26 mouse cellular contexts compared by ENCODE assay signal in genomic region chr12:81011994-81012393, GRCm38 (mm10). TPM values are rescaled to one million over a fixed set of nuclear protein-coding genes. Genes with fewer than 3 reads are reported as not detected.
"Had no signal": no experiment of that assay in that cellular context is flagged by ENCODE, and none has a peak within 500 bp of the region (broad histone marks: within the 10 kb centered on the region; RNA-seq: fewer than 3 reads in every experiment).

No protein-coding gene starts in this region.

- H3K9me3 ChIP-seq: limb, embryonic 12.5 days; limb, embryonic 15.5 days; lung, embryonic 15.5 days; megakaryocyte, embryonic 14.5 days; midbrain, embryonic 10.5 days; midbrain, embryonic 13.5 days; neural tube, embryonic 13.5 days had no signal

- ATAC-seq: midbrain, embryonic 13.5 days; midbrain, embryonic 16.5 days had no signal

- H3K4me2 ChIP-seq: limb, embryonic 12.5 days; limb, embryonic 15.5 days; lung, embryonic 15.5 days; midbrain, embryonic 13.5 days; neural tube, embryonic 13.5 days had no signal

- H3K27ac ChIP-seq: limb, embryonic 12.5 days; limb, embryonic 15.5 days; liver, embryonic 14.5 days; lung, embryonic 15.5 days; midbrain, embryonic 10.5 days; midbrain, embryonic 13.5 days; neural tube, embryonic 13.5 days had no signal

- H3K4me3 ChIP-seq: limb, embryonic 12.5 days; limb, embryonic 15.5 days; lung, embryonic 15.5 days; megakaryocyte, embryonic 14.5 days; midbrain, embryonic 10.5 days; midbrain, embryonic 13.5 days; myocyte; neural tube, embryonic 13.5 days had no signal

- H3K4me1 ChIP-seq: lung, embryonic 15.5 days had no signal

- H3K27me3 ChIP-seq: limb, embryonic 12.5 days; lung, embryonic 15.5 days; midbrain, embryonic 13.5 days; neural tube, embryonic 13.5 days had no signal

- H3K9ac ChIP-seq: limb, embryonic 12.5 days; limb, embryonic 15.5 days; liver, embryonic 14.5 days; lung, embryonic 15.5 days; midbrain, embryonic 13.5 days; neural tube, embryonic 13.5 days had no signal

- DNase-seq: kidney, adult 18-20 months; kidney, adult 9 months; kidney, postnatal 25 days; left cerebral cortex, postnatal 4 days; lung, adult 18-20 months; lung, postnatal 10 days; lung, postnatal 36 days; retina, postnatal 1 day; thymus, postnatal 25 days had no signal

- H3K36me3 ChIP-seq: limb, embryonic 12.5 days; limb, embryonic 15.5 days; lung, embryonic 15.5 days; midbrain, embryonic 10.5 days; midbrain, embryonic 13.5 days; neural tube, embryonic 13.5 days had no signal

RNA-seq across cellular contexts. Expression of gene Slc10a1, which starts 43.5 kb away (rescaled TPM):
- total RNA-seq: layer of hippocampus, adult 8-10 months; layer of hippocampus, postnatal 14 days; left cerebral cortex, adult 8-10 months; left cerebral cortex, postnatal 14 days; left cerebral cortex, postnatal 4 days had no signal
- polyA plus RNA-seq: large intestine, adult 2 months; small intestine, adult 2 months; spleen, adult 2 months had no signal
